Mouse (Mus musculus) left cerebral cortex, postnatal 4 days (tissue): ENCODE data around the gene Emc10. TPM values are rescaled to one million over a fixed set of nuclear protein-coding genes. Genes with fewer than 3 reads are reported as not detected.

Experiments
- DNase-seq: peaks from one replicate; pipeline ENCODE4 v3.0.0-alpha.2; 2022
- intact Hi-C: fragments of 180-260 bp; cut with DNase I; formaldehyde crosslinking; loops from one replicate; pipeline ENCODE4 v1.15.1; 2025
- total RNA-seq, 2 experiments: library from RNA; stranded (reverse); gene quantifications; 2 replicates each; pipeline ENCODE4 v1.2.3; 2021

Gene Emc10
- total RNA-seq, 2 experiments from 2014 or later = 146 to 150 TPM

DNA sequence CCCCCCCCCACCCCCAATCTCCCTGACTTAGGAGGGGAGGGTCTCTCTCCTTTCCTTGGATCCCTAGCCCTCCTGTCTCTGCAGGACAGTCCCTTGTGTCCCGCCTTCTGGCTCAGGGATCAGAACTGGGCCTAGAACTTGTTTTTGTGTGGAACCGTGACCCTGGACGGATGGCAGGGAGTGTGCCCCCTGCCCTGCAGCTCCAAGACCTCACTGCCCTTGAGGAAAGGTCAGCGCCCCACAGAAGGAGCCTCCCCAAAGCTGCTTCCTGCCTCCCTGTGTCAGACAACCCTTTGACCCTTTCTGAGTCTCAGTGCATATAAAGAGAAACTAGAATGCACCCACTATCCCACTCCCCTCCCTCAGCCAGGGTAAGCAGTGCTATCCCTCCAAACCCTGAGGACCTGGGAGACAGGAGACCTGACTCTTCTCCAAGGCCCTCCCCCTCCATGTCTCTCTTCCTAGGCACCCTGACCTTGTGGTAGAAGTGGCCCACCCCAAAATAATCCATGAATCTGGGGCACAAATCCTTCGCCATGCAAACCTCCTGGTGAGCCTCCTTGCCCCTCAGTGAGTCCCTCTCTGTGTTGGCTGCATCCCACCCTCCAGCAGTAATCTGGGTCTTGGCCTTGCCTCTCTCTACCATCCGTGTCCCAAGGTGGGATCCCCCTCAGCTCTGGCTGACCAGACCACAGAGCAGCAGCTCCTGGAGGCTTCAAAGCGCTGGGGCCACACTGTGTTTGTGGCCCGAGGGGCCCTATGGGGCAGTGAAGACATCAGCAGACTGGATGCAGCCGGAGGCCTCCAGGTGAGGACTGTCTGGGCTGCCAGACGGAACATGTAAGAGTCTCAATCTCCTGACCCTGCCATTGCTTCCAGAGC is 30.1 kb downstream of the Emc10 start:
- DNase-seq = no peak
- intact Hi-C loops = no loop called here

DNA sequence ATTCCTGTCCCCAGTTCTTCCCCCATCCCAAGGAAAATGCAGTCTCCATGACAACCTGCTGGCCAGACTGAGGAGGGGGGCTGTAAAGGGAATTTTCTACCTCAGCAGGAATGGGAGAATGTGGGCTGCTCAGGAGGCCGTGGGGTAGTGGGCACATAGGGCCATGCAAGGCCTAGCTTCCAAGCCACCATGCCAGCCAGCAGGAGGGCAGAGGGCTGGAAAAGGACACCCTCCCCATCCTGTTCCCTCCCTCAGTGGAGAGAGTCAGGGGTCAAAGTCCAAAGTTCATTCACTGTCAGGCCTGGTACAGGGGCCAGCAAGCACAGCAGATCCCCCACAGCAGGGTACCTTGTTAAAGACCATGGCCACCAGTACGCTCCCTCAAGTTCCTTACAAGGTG is 31.2 kb downstream of the Emc10 start, which contains the start of gene Aspdh:
Aspdh (plus strand) TSS at position 281 of the 400 bp plus-strand sequence.
- intact Hi-C loops = no loop called here
- DNase-seq = no peak

DNA sequence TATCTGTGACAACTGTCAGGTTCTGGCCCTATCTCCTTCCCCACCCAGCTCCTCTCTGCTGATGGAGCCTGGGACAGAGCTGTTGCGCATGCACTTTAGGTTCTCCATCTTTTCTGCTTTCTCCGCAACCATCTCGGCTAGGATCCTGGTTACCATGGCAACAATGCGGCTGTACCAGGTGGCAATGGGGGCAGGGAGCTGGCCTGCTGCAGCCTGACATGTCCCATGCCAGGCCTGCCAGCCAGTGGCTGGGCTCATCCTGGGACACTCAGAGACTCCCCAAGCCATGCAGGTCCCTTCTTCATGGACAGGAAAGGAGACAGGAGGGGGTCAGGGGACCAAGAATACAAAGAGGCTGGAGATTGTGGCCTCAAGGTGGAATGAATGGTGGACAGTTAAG is 31.8 kb downstream of the Emc10 start:
- DNase-seq = peak; percentile 93
- intact Hi-C loops = no loop called here

DNA sequence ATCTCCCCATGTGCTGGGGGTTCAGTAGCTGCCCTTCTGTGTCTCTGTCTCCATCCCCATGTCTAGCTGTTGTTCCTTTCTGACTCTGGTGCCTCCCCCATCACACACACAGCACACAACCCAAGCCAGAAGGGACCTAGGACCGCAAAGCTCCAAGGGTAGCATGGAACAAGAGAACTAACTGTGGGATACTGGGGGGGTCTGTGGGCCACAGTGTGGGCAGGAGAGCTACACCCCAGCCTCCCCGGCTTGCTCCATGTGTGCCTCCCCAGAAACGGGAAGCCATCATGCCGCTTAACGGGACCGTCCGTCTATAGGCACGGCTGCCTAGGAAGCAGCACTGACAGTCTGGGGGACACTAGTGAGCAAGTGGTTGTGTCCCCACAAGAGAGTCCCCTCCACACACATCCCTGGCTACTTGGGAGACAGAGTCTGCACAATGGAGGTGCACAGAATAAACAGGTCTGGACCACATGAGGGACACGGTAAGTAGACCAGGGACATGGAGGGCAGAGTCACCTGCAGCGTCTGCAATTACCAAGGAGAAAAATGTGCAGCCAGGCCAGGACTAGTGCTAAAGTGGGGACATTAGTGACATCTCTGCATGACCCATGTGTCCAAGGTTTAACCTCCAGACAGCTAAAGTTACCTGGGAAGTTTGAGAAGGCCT is 32.6 kb downstream of the Emc10 start:
- intact Hi-C loops = no loop called here
- no peak for DNase-seq

DNA sequence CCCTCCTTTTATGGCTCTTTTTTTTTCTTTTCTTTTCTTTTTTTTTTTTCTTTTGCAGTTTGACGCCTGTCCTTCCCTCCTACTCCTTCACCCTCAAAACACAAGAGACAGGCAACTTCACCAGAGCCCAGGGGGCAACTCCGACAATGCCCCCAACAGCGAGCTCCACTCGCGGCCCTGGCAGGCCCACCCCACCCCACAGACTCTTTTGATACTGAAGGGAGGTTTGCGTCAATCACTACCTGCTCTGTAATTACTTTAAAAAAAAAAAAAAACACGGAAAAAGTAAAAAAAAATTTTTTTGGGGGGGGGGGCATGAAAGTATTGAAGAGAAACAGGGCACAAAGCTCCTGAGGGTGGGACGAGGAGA is 33.3 kb downstream of the Emc10 start:
- no peak for DNase-seq
- intact Hi-C loops = no loop called here

DNA sequence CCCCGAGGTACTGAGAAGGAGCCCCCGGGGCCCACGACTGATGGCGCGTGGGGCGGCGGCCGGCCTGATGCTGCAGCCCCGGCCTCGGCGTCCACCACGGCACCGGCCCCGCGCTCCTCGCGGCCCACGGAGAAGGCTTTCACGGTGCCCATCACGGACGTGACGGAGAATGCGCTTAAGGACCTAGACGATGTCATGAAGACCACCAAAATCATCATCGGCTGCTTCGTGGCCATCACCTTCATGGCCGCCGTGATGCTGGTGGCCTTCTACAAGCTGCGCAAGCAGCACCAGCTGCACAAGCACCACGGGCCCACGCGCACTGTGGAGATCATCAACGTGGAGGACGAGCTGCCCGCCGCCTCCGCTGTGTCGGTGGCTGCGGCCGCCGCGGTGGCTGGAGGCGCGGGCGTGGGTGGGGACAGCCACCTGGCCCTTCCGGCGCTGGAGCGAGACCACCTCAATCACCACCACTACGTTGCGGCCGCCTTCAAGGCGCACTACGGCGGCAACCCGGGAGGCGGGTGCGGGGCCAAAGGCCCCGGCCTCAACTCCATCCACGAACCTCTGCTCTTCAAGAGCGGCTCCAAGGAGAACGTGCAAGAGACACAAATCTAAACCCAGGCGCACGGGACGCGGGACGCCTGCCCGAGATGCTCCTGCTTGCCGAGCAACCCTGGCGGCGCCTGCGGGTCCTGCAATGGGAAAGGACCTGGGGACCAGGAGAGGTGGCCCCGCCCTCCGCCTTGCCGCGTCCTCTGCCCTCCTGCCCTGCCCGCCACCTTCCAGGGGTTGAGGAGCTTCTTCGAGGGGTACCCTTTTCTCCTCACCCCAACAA is 33.9 kb downstream of the Emc10 start:
- peak; percentile 64 for DNase-seq
- intact Hi-C loops = no loop called here

DNA sequence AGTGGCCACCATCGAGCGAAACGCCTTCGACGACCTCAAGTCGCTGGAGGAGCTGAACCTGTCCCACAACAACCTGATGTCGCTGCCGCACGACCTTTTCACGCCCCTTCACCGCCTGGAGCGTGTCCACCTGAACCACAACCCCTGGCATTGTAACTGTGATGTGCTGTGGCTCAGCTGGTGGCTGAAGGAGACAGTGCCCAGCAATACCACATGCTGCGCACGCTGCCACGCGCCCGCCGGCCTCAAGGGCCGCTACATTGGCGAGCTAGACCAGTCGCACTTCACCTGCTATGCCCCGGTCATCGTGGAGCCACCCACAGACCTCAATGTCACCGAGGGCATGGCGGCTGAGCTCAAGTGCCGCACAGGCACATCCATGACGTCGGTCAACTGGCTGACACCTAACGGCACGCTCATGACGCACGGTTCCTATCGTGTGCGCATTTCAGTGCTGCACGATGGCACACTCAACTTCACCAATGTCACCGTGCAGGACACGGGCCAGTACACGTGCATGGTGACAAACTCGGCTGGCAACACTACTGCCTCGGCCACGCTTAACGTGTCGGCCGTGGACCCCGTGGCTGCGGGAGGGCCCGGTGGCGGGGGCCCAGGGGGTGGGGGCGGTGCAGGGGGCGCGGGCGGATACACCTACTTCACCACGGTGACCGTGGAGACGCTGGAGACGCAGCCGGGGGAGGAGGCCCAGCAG is 34.7 kb downstream of the Emc10 start:
- no peak for DNase-seq
- intact Hi-C loops = no loop called here

DNA sequence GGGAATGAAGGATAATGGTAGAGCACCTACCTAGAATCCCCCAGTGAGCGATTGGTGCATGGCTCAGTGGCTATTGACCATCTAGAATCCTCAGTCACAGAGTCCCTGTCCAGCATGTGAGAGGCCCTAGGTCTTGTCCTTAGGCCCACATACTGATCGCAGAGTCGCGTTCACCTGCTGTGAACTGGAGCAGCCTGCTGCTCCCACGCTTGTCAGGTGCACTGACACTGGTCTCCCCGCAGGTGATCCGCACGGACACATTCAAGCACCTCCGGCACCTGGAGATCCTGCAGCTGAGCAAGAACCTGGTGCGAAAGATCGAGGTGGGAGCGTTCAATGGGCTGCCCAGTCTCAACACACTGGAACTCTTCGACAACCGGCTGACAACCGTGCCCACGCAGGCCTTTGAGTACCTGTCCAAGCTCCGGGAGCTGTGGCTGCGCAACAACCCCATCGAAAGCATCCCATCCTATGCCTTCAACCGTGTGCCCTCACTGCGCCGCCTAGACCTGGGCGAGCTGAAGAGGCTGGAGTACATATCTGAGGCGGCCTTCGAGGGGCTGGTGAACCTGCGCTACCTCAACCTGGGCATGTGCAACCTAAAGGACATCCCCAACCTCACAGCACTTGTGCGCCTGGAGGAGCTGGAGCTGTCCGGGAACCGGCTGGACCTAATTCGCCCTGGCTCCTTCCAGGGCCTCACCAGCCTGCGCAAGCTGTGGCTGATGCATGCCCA is 35.4 kb downstream of the Emc10 start:
- intact Hi-C loops = no loop called here
- DNase-seq = no peak

DNA sequence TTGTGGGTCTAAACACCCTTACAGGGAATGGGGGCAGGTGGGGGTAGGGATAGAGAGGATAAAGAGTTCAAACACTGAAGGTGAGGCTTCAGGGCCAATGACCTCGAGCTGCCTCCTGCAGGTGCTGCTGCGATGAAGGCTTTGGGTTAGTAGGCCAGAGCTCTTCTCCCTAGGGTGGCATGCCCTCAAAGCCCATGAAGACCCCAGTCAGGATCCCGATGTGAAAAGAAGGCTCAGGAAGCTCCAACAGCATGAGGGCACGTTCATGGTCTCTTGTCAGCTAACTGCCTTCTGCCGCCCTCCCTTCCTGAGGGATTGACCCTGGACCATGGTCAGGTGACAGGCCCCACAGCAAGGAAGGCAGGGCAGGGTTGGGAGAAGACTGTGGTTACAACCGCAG is 36.3 kb downstream of the Emc10 start:
- intact Hi-C loops = no loop called here
- no peak for DNase-seq

DNA sequence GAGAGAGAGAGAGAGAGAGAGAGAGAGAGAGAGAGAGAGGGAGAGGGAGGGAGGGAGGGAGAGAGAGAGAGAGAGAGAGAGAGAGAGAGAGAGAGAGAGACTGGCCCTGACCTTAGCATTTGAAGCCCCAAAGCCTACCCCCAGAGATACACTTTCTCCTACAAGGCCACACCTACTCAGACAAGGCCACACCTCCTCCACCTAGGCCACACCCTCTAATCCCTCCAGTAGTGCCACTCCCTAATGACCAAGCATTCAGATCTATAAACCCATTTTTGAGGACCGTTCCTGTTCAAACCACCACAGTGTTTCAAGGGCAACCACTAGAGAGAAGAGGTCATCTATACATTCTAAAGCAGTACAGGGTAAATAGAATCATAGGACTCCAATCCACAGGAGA is 40.0 kb downstream of the Emc10 start:
- intact Hi-C loops = no loop called here
- DNase-seq = no peak

DNA sequence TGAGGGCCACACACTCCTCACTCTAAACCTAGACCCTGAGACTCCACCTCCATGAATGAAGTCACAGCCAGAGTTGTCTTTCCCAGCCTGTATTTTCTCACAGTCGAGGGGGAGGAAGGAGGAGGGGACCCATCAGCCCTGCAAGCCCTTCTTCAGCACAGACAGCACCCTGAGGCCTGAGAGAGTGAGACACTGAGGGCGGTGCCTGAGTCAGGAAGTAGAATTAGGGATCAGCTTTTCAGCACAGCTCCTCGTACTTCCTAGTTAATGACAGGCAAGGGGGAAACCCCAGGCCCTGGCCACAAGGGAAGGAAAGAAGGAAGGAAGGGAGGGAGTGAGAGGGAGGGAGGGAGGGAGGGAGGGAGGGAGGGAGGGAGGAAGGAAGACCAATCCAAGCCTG is 43.1 kb downstream of the Emc10 start:
- intact Hi-C loops = no loop called here
- no peak for DNase-seq

DNA sequence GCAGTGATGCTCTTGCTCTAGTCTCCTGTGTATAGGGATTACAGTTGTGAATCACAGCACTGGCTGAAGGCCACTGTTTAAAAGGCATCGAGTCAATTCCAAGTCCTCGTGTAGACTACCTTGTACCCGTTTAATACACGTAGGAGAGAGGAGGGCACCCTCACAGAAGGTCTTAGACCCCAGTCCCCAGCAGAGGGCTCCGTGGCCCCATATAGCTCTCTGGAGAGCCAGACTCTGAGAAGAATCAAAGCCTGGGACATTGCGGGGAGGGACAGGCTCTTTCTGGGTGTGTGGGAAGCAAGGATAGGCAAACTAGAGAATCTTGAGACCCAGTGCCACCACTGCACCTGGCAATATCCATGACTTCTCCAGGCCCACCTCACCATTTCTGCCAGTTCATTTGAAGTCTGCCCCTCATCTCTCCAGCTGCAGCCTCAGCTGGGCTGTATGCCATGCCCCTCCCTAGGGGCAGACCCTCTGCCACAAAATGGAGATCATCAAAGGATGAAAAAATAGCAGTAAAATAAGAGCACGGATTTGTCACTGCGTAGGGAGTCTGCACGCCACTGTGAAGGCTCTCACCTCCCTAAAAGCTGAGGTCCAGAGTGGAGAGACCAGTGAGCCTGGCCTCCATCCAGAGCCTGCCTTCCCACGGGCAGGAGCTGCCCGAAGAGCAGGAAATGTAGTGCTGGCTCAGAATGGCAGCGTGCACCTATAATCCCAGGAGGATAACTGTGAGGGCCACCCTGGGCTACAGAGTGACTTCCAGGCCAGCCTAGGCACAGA is 50.1 kb downstream of the Emc10 start:
- intact Hi-C loops = loop anchor here (10.0 kb wide), 1 partner anchor 61 kb away; the partner anchor contains the start of genes 1700008O03Rik and Syt3
- peak; percentile 41 for DNase-seq

DNA sequence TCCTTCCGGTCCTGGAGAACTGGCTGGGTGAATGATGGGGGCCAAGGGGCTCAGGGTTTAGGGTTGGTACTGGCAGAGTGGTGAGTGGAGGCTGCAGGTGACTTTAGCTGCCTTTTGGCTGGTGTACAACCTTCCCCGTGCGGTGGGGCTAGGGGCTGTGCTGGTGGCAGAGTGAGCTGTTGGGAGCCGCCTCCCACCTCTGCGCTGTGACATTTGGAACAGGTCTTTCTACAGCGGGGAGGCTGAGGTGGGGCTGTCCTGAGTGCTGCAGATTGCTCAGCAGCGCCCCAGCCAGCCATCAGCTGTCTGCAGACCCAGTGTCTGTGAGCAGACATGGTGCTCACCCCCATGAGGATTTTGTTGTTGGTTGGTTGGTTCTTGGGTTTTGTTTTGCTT is 50.8 kb downstream of the Emc10 start:
- intact Hi-C loops = loop anchor here (10.0 kb wide), 1 partner anchor 61 kb away; the partner anchor contains the start of genes 1700008O03Rik and Syt3
- DNase-seq = no peak

DNA sequence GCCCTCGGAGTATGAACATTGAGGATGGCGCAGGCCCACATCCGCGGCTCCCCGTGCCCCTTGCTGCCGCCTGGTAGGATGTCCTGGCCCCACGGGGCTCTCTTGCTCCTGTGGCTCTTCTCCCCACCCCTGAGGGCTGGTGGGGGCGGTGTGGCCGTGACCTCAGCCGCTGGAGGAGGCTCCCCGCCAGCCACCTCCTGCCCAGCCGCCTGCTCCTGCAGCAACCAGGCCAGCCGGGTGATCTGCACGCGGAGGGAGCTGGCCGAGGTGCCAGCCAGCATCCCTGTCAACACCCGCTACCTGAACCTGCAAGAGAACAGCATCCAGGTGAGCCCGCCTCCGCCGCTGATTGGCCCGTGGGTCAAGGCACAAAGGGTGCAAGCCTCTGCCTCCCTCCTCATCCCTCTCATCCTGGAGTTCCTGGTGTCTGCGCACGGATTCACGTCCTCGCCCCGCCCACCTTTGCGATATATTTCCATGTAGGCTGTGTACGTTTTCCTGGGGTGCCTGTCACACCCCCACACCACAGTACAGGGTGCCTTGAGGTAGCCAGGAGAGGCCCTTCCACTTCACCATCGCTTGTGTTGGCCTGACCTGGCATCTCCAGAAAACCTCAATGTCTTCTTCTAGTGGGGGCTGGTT is 51.3 kb downstream of the Emc10 start:
- intact Hi-C loops = loop anchor here (10.0 kb wide), 1 partner anchor 60 kb away; the partner anchor contains the start of genes 1700008O03Rik and Syt3
- DNase-seq = no peak

DNA sequence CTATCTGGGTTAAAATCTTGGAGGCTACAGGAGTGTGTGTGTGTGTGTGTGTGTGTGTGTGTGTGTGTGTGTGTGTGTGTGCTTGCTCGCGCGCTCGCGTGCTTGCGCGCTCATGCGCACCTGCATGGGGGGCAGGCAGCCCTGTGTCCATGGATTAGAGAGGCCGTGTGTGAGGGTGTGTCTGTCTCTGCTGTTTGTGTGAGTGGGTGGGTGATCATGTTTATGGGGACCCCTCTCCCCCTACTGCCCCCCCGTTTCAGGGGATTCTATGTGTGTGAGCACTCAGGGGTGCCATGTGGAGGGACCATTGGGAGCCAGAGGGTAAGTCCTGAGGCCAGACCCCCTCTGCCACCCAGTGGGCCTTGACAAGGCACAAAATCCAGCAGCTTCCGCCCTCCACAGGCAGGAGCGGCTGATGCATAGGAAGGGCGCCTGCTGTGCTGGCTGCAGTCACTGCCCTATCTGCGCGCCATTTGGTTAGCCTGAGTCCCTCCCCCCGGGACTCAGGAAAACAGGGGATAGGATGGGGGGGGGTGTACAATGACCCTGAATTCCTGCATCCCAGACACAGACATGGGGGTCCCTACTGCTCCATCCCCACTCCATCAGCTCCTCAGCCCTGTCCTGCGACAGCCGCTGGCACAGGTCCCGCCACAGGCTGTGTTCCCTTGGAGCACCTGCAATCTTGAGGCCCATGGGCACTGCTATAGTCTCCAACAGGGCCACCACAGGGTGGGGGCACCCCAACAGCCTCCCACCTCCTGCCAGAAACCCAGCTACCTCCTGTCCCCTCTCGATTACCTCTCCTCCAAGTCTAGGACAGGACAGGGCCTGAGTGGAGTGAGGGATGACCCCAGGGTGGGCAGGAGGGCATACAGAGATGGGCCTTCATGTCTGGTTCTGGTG is 52.8 kb downstream of the Emc10 start:
- intact Hi-C loops = loop anchor here (10.0 kb wide), 1 partner anchor 59 kb away; the partner anchor contains the start of genes 1700008O03Rik and Syt3
- peak; percentile 77 for DNase-seq

DNA sequence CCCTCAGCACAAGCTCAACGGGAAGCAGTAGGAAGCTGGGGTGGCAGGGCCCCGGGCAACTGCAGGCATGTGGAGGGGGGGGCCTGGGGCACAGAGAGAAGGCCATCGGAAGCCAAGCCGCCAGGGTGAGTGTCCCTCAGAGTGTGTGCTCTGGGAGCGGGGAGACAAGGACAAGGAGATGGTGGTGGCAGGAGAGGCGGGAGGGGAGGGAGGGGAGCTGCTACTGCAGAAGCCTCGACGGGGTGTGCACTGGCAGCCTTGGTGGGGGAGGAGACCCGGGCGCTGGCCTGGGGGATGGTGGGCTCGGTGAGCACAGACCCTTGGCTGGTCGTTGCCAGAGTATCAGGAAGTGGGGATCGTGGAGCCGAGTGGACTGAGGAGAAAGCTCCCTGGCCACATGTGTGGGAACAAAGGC is 53.9 kb downstream of the Emc10 start:
- peak; percentile 83 for DNase-seq
- intact Hi-C loops = loop anchor here (10.0 kb wide), 1 partner anchor 58 kb away; the partner anchor contains the start of genes 1700008O03Rik and Syt3

DNA sequence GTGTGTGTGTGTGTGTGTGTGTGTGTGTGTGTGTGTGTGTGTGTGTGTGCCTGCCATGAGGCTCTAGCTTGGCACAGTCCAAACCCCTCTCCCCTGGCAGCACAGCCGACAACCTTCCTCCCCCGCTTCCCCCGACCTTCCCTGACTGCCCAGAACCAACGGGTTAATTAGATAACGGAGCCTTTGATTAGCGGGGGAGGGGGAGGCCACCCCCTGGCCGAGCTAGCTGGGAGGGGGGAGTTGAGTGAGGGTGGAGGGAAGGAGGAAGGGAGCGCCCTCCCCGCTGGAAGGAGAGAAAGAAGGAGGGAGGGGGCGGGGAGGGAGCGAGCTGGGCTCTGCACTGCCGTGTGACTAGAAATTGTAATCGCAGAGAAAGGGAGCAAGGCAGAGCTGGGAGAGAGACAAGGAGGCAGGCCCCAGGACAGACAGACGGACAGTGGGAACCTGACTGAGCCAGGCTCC is 54.6 kb downstream of the Emc10 start:
- intact Hi-C loops = loop anchor here (10.0 kb wide), 1 partner anchor 57 kb away; the partner anchor contains the start of genes 1700008O03Rik and Syt3
- peak; percentile 85 for DNase-seq
